9 mouse cellular contexts compared by ENCODE assay signal in genomic region chr3:31459456-31459855, GRCm38 (mm10).
A peak's percentile ranks its signal among the peaks of the same experiment; 100 is the strongest.
DNase-seq lines count a peak whose midpoint lies in the region; ATAC-seq and TF ChIP-seq lines count a peak whose summit lies in the region.
"Had no signal": no experiment of that assay in that cellular context is flagged by ENCODE, and none has a peak within 500 bp of the region (broad histone marks: within the 10 kb centered on the region; RNA-seq: fewer than 3 reads in every experiment).

No protein-coding gene starts in this region.

- no peaks in the 10 kb centered on the region for H3K36me3 ChIP-seq in heart, postnatal 0 days (replicated peaks; ENCODE audit: control insufficient read depth, insufficient read depth, low read length)
- no peaks in the 10 kb centered on the region for H3K36me3 ChIP-seq in heart, embryonic 10.5 days
- H3K36me3 ChIP-seq in midbrain, embryonic 15.5 days (replicated peaks) = no peaks in the 10 kb centered on the region

- DNase-seq in heart, postnatal 0 days (ENCODE audit: low spot score) = no peak
- DNase-seq in heart, embryonic 10.5 days (ENCODE audit: low spot score) = no peak
- peak; percentile 5 for DNase-seq in 3T3-L1 (ENCODE audit: low read depth, low spot score)
- DNase-seq in adrenal gland, postnatal 25 days = peak; percentile 48
- DNase-seq in embryo, embryonic 9.5 days (ENCODE audit: extremely low spot score) = peak; percentile 24
- DNase-seq in kidney, postnatal 4 days = peak; percentile 73 to 74

- no peaks in the 10 kb centered on the region for H3K4me1 ChIP-seq in heart, postnatal 0 days (ENCODE audit: control insufficient read depth, insufficient read depth)
- H3K4me1 ChIP-seq in heart, embryonic 10.5 days = no peaks in the 10 kb centered on the region
- H3K4me1 ChIP-seq in midbrain, embryonic 15.5 days = peaks cover 12% of the 10 kb centered on the region; the same call in 1 of the 2 replicates

- no peaks in the 10 kb centered on the region for H3K9me3 ChIP-seq in heart, postnatal 0 days (replicated peaks; ENCODE audit: control insufficient read depth, low read length)
- H3K9me3 ChIP-seq in heart, embryonic 10.5 days = no peaks in the 10 kb centered on the region
- H3K9me3 ChIP-seq in midbrain, embryonic 15.5 days = no peaks in the 10 kb centered on the region

- H3K27me3 ChIP-seq in heart, postnatal 0 days (ENCODE audit: control insufficient read depth, insufficient read depth, low read length) = no peaks in the 10 kb centered on the region
- peaks cover 12% of the 10 kb centered on the region; the same call in 1 of the 2 replicates for H3K27me3 ChIP-seq in heart, embryonic 10.5 days (ENCODE audit: insufficient read depth, poor library complexity, severe bottlenecking)
- no peaks in the 10 kb centered on the region for H3K27me3 ChIP-seq in midbrain, embryonic 15.5 days (replicated peaks)

- H3K4me2 ChIP-seq in heart, postnatal 0 days (ENCODE audit: low read depth, low read length) = no peak overlapping the region
- no peak overlapping the region for H3K4me2 ChIP-seq in midbrain, embryonic 15.5 days

- no peak overlapping the region for H3K27ac ChIP-seq in heart, postnatal 0 days (ENCODE audit: low read depth)
- no peak overlapping the region for H3K27ac ChIP-seq in heart, embryonic 10.5 days
- no peak overlapping the region for H3K27ac ChIP-seq in midbrain, embryonic 15.5 days

- no peak overlapping the region for H3K4me3 ChIP-seq in heart, postnatal 0 days (ENCODE audit: low read depth, low read length)
- no peak overlapping the region for H3K4me3 ChIP-seq in heart, embryonic 10.5 days
- H3K4me3 ChIP-seq in midbrain, embryonic 15.5 days = no peak overlapping the region
- H3K4me3 ChIP-seq: myocyte had no signal

- 41% methylated on average over 5 of the region's 5 CpGs for WGBS in heart, postnatal 0 days
- WGBS in heart, embryonic 10.5 days = 55% methylated on average over 5 of the region's 5 CpGs
- WGBS in midbrain, embryonic 15.5 days = 68% methylated on average over 5 of the region's 5 CpGs

- no peak for ATAC-seq in heart, postnatal 0 days (ENCODE audit: insufficient read depth, low read depth)
- 0 out of 2 replicates have a peak, but pooled peaks have one; percentile 10 for ATAC-seq in midbrain, embryonic 15.5 days (replicated peaks)
- no peak for ATAC-seq in granulocyte monocyte progenitor cell, adult 5-6 weeks (replicated peaks; ENCODE audit: poor library complexity, severe bottlenecking)

- no peak for TF ChIP-seq EP300 in heart, postnatal 0 days (IDR thresholded peaks at IDR 0.05; ENCODE audit: low read depth)

- H3K9ac ChIP-seq in heart, postnatal 0 days (replicated peaks; ENCODE audit: low read depth, low read length) = no peak overlapping the region
- H3K9ac ChIP-seq in midbrain, embryonic 15.5 days = no peak overlapping the region

- TF ChIP-seq CTCF in heart, postnatal 0 days (IDR thresholded peaks at IDR 0.05; ENCODE audit: low read depth) = peak; percentile 32

Comparison
In these comparisons a context has a peak if more than half of its experiments do, and no peak if none do; other contexts are left out.
1. DNase-seq: peak in 3T3-L1 (single experiment), adrenal gland, postnatal 25 days (single experiment), embryo, embryonic 9.5 days (single experiment) and kidney, postnatal 4 days (2 of 2); none in heart, postnatal 0 days (single experiment) and heart, embryonic 10.5 days (single experiment).